Mouse (Mus musculus) heart, embryonic 14.5 days (tissue): ENCODE measurements at regions not wholly inside any gene's neighbourhood (a gene's known extent, or its start where the extent isn't known, plus 50 kb on each side); places are given as distances from the start of the nearest gene placed in this dataset.

ENCODE experiments used
- ATAC-seq: fragments of 200-750 bp; cut with Nextera tagmentation; 2 replicates; pipeline ENCODE4 v1.8.0; 2017; ENCODE audit warnings: low read depth, moderate TSS enrichment; ENCODE audit not compliant: insufficient number of reproducible peaks, insufficient read depth, low FRiP score
- H3K27ac ChIP-seq, 2 experiments: fragments of 200-500 bp in 1 of 2; fragments of 300-500 bp in 1 of 2; sonication (generic) in 1 of 2; replicated peaks in 1 of 2; 2 replicates each; pipeline ENCODE4 v1.5.1; 2012 to 2014; ENCODE audit warnings: low read depth in 2 of 2, low read length in 2 of 2, control low read depth in 1 of 2, mild to moderate bottlenecking in 1 of 2, mixed read lengths in 1 of 2; ENCODE audit not compliant: control insufficient read depth in 1 of 2, insufficient read depth in 1 of 2
- H3K27me3 ChIP-seq: fragments of 300-500 bp; sonication (generic); 2 replicates; pipeline ENCODE4 v1.6.1; 2014; ENCODE audit warnings: mild to moderate bottlenecking, low read length, control low read depth; ENCODE audit not compliant: control insufficient read depth, insufficient read depth
- H3K36me3 ChIP-seq: fragments of 300-500 bp; sonication (generic); 2 replicates; pipeline ENCODE4 v1.6.1; 2014; ENCODE audit warnings: mild to moderate bottlenecking, control low read depth, low read length, mixed read lengths; ENCODE audit not compliant: control insufficient read depth, insufficient read depth
- H3K4me1 ChIP-seq, 2 experiments: fragments of 200-500 bp in 1 of 2; fragments of 300-500 bp in 1 of 2; sonication (generic) in 1 of 2; 2 replicates each; pipeline ENCODE4 v1.6.1; 2012 to 2014; ENCODE audit warnings: low read length in 2 of 2, control low read depth in 1 of 2, mixed read lengths in 1 of 2; ENCODE audit not compliant: control insufficient read depth in 2 of 2, insufficient read depth in 2 of 2
- H3K4me2 ChIP-seq: fragments of 300-500 bp; sonication (generic); 2 replicates; pipeline ENCODE4 v1.6.1; 2014; ENCODE audit warnings: mild to moderate bottlenecking, low read length
- H3K4me3 ChIP-seq, 2 experiments: fragments of 200-500 bp in 1 of 2; fragments of 300-500 bp in 1 of 2; sonication (generic) in 1 of 2; 2 replicates each; pipeline ENCODE4 v1.5.1; 2012 to 2014; ENCODE audit warnings: low read length in 2 of 2, mild to moderate bottlenecking in 2 of 2, control low read depth in 1 of 2, low read depth in 1 of 2, moderate library complexity in 1 of 2; ENCODE audit not compliant: control insufficient read depth in 1 of 2, insufficient read depth in 1 of 2
- H3K9ac ChIP-seq: fragments of 300-500 bp; sonication (generic); 2 replicates; pipeline ENCODE4 v1.6.1; 2014; ENCODE audit warnings: mild to moderate bottlenecking, low read length
- H3K9me3 ChIP-seq: fragments of 300-500 bp; sonication (generic); 2 replicates; pipeline ENCODE4 v1.6.1; 2016; ENCODE audit warnings: low read length, control low read depth; ENCODE audit not compliant: control insufficient read depth
- WGBS: fragments of 180-500 bp; shearing (Covaris S2); extraction: QIAGEN DNeasy Blood & Tissue Kit; methylation state at CpG from one replicate; pipeline ENCODE4 v1.1.7; 2014; 5-methylcytosine and 5-hydroxymethylcytosine counted together

GRCm38 (mm10) chr13:101506696-101507095, 261.3 kb downstream of the Pik3r1 start:
- H3K9ac ChIP-seq = no peak overlapping the region
- no peak overlapping the region for H3K27ac ChIP-seq
- H3K27me3 ChIP-seq = no peaks in the 10 kb centered on the region
- no peak for ATAC-seq
- no peaks in the 10 kb centered on the region for H3K4me1 ChIP-seq
- H3K4me3 ChIP-seq = no peak overlapping the region
- no peaks in the 10 kb centered on the region for H3K9me3 ChIP-seq
- no peak overlapping the region for H3K4me2 ChIP-seq
- no peaks in the 10 kb centered on the region for H3K36me3 ChIP-seq

DNA sequence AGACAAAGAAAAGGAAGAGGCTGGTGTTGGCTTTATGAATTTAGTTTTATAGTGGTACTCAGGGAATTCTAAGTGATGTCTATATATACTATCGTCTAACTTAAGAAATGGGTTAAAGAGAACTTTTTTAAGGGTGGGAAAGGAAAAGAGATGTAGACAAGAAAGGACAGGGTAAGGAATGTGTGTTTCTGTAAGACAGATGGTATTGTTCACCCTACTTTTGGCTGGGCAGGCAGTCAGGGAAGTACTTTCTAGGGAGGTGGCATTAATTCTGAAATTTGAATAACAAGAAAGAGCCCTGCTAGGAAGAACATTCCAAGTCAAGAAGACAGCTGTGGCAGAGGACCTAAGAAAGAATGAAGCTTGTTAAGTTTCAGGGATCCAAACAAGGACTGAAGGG, 263.0 kb downstream of the Pik3r1 start:
- H3K9me3 ChIP-seq = no peaks in the 10 kb centered on the region
- WGBS = 78% methylated on average over 1 of the region's 1 CpGs
- H3K9ac ChIP-seq = no peak overlapping the region
- H3K27me3 ChIP-seq = no peaks in the 10 kb centered on the region
- no peak overlapping the region for H3K4me2 ChIP-seq
- no peaks in the 10 kb centered on the region for H3K4me1 ChIP-seq
- H3K36me3 ChIP-seq = no peaks in the 10 kb centered on the region
- no peak overlapping the region for H3K4me3 ChIP-seq
- no peak overlapping the region for H3K27ac ChIP-seq
- no peak for ATAC-seq

- 66% methylated on average over 5 of the region's 5 CpGs for WGBS
- Histone ChIP-seq H3K9me3 (no peaks in the 10 kb centered on the region), H3K9ac (no peak overlapping the region), H3K36me3 (no peaks in the 10 kb centered on the region), H3K27ac (no peak overlapping the region), H3K27me3 (no peaks in the 10 kb centered on the region), H3K4me2 (no peak overlapping the region), H3K4me1 (no peaks in the 10 kb centered on the region), H3K4me3 (no peak overlapping the region)
- ATAC-seq = no peak
Measured at GRCm38 (mm10) chr13:101504241-101504640, 263.8 kb downstream of the Pik3r1 start.

DNA sequence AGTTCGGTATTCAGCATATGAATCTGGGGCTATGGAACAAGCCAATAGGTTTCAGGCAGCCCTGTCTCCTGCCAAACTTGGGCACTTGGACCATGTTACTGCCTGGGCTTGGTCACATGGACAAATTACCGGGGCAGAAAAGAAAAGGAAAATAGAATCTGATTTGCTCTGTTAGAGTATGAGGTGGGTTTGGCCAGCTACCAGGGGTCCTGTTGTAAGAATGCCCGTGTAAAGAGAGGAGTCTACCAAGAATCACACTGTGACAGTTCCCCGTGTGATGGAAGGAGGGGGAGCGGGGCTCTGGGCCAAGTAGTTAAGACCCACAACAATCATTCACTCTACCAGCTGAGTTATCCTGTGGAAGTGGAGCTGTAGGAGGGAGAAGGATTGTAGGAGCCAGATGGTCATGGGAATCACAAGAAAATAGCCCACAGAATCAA, 266.2 kb downstream of the Pik3r1 start:
- no peaks in the 10 kb centered on the region for H3K9me3 ChIP-seq
- 76% methylated on average over 5 of the region's 5 CpGs for WGBS
- no peak for ATAC-seq

GRCm38 (mm10) chr13:101501061-101501460, 267.0 kb downstream of the Pik3r1 start:
- 92% methylated on average over 3 of the region's 3 CpGs for WGBS
- no peak for ATAC-seq
- H3K4me3 ChIP-seq = no peak overlapping the region
- H3K27me3 ChIP-seq = no peaks in the 10 kb centered on the region
- no peaks in the 10 kb centered on the region for H3K4me1 ChIP-seq
- no peak overlapping the region for H3K27ac ChIP-seq
- H3K9me3 ChIP-seq = no peaks in the 10 kb centered on the region
- no peak overlapping the region for H3K4me2 ChIP-seq
- H3K36me3 ChIP-seq = no peaks in the 10 kb centered on the region
- H3K9ac ChIP-seq = no peak overlapping the region

More for the DNA sequence above, 266.2 kb downstream of the Pik3r1 start:
- no peaks in the 10 kb centered on the region for H3K4me1 ChIP-seq
- no peak overlapping the region for H3K4me2 ChIP-seq
- H3K27ac ChIP-seq = no peak overlapping the region
- H3K27me3 ChIP-seq = no peaks in the 10 kb centered on the region
- no peak overlapping the region for H3K4me3 ChIP-seq
- no peak overlapping the region for H3K9ac ChIP-seq
- no peaks in the 10 kb centered on the region for H3K36me3 ChIP-seq

GRCm38 (mm10) chr13:101491835-101492234, 276.2 kb downstream of the Pik3r1 start:
- Histone ChIP-seq H3K36me3 (no peaks in the 10 kb centered on the region), H3K4me1 (peaks cover 0 to 17% of the 10 kb centered on the region in 2 experiments; a peak in 3 of 4 replicates), H3K9me3 (no peaks in the 10 kb centered on the region), H3K4me3 (no peak overlapping the region), H3K27ac (no peak overlapping the region), H3K27me3 (no peaks in the 10 kb centered on the region), H3K4me2 (no peak overlapping the region), H3K9ac (no peak overlapping the region)
- ATAC-seq = no peak
- WGBS = 31% methylated on average over 3 of the region's 3 CpGs

DNA sequence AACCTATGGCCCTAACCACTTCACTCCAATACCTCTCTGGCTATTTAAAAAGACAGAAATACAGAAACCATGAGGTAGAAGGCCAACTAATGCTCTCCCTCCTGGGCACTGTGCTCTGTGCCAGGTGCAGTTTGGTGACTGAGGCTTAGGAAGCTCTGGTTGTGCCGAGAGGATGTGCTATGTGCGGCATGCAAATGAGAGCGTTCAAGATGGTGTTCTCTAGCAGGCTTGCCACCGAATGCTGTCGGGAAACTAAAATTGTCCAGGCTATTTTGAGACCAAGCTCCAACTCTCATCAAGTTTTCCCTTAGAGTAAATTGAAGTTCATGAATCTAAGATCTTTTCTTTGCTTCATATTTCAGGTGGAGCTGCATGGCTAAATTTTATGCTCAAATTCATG, 277.1 kb downstream of the Pik3r1 start:
- no peaks in the 10 kb centered on the region for H3K36me3 ChIP-seq
- peaks cover under 1 to 20% of the 10 kb centered on the region in 2 experiments for H3K4me1 ChIP-seq
- H3K27me3 ChIP-seq = no peaks in the 10 kb centered on the region
- no peaks in the 10 kb centered on the region for H3K9me3 ChIP-seq
- H3K4me2 ChIP-seq = no peak overlapping the region
- 55% methylated on average over 5 of the region's 5 CpGs for WGBS
- H3K9ac ChIP-seq = no peak overlapping the region
- no peak for ATAC-seq
- no peak overlapping the region for H3K4me3 ChIP-seq
- no peak overlapping the region for H3K27ac ChIP-seq

DNA sequence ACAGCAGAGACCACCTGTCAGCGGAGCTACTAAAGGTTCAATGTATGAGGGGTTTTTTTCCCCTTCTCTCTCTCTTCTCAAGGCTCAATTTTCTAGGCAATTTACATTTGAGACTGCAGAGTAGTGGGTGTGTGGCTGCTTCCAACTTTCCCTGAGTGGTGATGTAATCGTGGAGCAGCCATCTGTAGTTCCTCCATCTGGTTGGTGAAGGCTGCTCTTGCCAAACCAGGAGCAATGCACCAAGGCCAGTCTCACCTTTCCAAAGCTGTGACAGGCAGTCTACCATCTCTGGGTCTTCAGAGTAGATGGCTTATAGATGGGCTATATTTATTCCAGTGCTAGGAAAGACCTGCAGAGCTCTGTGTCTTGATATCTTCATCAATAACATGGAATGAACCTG, 280.4 kb downstream of the Pik3r1 start:
- Histone ChIP-seq H3K9me3 (no peaks in the 10 kb centered on the region), H3K4me3 (no peak overlapping the region), H3K27me3 (no peaks in the 10 kb centered on the region), H3K27ac (no peak overlapping the region), H3K36me3 (no peaks in the 10 kb centered on the region), H3K4me2 (no peak overlapping the region), H3K9ac (no peak overlapping the region), H3K4me1 (peaks cover 2 to 29% of the 10 kb centered on the region in 2 experiments)
- ATAC-seq = no peak
- 79% methylated on average over 2 of the region's 2 CpGs for whole genome bisulfite sequencing
